Mouse (Mus musculus) spleen, adult 18-20 months (tissue): ENCODE results near the gene Ablim1.

ENCODE experiments used
- DNase-seq, 2 experiments: peaks; one replicate each; pipeline ENCODE4 v3.0.0; 2022; ENCODE audit warnings: mixed read lengths in 2 of 2

Ablim1 gene

DNA sequence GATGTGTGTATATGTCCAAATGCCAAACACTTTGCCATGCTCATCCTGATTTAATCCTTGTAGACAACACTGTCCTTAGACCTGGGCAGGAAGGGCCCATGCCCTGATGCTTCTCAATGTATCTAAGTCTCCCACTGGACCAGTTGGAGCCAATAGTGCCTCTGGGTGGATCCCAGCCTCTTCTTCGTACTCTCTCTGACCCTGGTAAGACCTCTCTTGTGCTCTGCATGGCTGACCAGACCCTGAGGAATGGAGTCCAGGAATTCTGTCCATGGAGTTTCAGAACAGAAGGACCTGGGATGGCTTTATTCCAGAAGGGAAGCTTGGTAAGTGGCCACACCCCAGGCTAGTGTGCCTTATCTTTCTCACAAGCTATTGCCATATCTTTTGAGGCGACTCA is 102.3 kb downstream of the Ablim1 start:
- DNase-seq, result no peak

DNA sequence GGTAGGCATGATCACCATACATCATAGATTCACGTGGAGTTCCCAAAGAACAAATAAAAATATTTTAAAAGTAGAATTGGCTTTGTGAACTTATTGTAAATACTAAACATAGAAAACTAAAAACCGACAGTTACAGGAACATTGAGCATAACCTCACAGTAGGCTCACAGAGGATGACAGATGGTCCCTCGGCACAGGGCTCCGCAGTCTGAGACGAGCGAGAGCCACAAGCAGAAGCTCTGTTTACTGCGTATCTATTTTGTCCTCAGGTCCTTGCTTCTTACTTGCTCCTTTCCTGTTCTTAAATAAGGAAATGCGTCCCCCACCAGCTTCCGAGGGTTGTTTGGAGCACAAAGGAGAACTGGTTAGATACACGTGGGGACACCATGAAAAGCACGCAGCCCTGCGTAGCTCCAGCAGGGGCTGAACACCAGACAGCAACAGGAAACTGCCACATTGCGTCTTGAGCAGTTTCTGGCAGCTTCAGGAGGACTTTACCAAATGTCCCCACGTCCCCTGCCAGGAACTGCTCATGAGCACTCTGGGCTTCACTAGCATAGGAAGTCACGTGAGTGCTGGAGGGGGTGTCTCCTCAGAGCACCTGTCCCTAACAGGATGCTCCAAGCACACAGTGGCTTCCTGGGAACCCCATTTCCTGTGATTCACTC is 103.1 kb downstream of the Ablim1 start:
- DNase-seq, result peak; percentile 8 to 9

DNA sequence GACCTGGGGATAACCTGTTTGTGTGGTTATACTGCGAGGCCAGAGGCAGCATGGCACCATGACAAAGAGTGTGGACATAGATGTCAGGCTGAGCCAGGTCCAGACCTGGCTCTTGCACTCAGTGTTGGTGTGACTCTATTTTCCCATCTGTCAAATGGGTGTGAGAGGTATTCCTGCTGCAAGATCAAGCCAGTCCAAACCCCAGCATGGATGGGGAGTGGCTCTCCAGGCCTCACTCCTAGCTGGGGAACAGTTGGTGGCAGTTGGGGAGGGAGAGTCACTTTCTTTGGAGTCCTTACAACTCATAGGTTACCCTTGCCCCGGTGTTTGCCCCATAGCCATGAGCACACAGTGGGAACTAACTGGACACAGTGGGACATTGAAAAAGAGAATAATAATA is 103.8 kb downstream of the Ablim1 start:
- no peak for DNase-seq

DNA sequence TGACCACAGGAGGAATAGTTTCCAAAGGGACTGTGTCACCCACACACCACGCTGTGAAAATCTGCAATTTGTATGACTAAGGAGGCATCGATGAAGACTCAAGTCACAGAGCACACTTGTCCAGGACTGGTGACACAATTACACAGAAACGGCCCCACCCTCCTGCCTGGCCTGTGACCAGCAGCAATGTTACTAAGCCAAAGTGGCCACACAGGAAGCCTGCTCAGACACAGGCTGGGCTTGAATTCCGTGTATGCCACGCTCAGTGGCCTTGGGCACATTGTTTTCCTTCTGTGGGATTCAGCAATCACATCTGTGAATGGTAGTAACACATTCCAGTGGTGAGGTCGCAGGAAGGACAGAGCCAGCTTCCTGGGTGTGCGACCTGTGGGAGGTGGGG is 110.6 kb downstream of the Ablim1 start:
- DNase-seq, result no peak

DNA sequence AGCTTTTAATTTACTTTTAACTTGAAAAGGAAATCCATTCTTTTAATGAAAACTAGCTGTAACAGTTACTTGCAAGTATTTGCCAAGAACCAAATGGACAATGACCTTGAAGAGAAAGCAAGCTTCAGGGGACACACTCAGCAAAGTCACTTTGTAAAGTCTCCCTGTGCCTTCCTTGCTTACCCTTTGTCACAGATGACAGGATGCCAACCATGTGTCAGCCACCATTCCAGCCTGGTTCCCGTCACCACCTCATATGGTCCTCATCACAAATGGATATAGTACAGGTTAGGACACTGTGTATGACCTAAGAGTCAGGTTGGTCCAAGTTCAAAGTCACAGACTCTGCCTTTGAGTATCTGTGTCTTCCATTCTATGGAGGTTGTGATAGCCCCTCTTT is 112.2 kb downstream of the Ablim1 start:
- DNase-seq, result no peak

DNA sequence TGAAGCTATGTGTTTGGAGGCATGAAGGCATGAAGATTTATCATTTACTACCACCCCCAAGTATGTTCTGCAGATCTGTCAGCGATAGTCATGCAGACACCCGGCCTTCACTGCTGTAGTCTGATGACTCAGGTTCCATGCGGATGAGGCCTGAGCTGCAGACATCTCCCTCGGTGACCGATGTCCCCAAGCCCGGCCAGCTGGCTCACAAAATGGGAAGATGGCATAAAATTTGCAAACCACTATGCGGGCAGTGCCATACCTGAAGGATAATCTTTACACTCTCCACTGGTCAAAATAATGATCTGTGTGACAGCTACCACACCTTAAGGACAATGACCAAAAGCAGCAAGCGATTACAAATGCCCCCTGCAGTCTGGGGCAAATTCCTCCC is 113.6 kb downstream of the Ablim1 start:
- DNase-seq, result no peak

DNA sequence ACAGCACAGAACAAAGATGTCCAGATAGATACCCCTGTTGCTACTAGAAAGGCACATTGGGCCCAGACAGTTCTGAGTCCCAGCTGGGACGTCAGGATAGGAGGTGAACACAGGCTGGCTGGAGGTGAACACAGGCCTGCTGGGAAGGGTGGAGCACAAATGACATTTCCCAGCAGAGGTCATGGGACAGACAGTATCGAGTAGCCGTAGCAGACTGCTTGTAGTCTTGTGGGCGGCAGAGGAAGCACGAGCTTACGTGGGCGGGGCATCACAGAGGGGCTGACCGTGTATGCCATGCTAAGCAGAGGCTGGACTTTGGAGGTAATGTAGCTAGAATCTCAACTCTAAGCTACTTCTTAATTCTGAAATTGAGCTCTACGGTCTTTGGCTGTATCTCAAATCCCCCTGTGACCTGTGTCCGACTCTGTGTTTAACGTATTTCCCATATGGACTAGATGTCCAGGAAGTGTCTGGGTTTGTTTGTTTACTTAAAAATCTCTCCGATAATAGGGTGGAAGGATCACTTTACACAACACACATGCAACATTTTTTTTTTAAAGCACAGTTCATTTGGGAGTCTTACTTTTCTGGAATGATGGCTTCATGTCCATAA is 114.1 kb downstream of the Ablim1 start:
- DNase-seq, result no peak

DNA sequence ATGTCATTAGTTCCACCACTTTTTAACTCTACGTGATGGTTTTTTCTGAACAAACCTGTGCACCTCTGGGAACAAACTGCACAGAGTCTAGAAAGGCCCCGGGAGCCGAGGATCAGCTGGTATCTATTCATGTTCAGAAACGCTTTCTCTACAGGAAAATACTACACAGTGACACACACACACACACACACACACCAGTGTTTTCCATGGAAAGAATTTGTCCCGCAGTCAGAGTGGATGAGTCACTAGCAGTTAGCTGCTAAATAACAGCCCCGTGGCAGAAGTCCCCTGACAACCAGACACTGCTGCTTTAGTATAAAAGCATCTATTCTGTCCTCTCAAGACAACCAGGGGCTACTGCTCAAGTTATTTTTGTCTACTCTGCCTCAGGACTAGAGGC is 115.4 kb downstream of the Ablim1 start:
- DNase-seq, result no peak

DNA sequence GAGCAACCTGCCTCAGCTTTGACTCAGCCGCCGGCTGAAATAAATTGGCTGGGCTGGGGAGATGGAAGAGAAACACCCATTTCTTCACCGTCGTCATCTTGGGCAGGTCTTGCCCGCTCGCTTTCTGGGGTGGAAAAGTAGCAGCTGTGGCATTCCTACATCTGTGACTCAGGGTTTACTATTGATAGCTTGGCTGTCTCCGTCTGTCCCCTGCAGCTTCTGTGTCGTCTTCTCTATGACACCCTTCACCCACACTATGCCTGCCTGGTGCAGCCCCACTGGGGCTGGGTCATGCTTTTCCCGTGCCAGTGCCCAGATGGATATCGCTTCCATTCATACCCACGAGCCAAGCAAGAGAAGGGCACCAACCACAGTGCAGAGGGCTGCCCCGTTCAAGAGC is 116.2 kb downstream of the Ablim1 start:
- DNase-seq, result no peak

DNA sequence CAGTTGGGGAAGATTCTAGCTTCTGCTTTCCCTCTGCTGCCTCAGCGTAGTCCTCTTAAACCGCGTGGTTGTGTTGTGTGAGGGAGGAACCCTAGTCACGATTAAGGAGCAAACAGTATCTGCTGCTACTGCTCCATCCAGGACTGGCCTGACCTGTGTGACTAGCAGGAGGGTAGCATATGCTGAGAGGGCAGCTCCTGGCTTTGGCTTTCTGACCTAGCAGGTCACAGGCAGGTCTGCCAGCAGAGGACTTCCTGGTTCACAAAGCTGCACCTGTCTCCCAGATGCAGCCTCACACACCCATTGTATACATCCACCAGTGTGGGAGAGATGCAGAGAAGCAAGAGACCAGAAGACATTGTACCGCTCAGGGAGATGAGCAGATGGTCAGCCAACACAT is 116.7 kb downstream of the Ablim1 start:
- DNase-seq, result no peak

DNA sequence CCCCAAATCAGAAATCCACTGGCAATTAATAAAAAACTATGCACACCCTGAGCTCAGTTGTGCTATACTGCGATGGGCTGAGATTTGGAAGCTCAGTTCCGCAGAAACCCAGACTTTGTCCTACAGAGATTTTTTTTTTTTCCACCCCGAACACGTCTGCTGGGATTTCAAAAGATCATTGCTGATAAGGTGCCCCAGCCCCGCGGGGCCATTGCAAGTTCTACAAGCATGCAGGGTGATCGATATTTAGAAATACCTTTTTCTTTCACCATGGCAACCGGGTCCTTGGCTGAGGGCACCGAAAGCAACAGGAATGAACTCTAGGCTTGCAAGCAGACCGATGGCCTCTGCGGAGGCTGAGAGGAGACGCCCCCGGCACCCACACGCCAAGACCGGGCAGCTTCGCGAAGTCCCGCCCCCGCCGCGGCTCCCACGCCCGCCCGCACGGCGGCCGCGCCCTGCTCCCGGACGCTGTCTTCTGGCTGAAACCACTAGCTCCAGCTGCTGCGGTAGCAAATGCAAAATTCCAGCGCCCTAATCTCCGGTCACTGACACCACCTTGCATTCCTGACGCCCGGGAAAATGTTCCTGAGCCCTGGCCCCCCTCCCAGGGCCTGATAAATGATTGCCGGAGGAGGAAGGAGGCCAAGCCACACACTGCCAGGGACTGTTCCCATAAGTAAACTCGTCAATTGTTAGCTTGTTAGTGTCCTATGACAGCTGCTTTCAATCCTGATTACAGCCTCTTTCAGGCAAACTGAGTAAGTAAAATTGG is 117.5 kb downstream of the Ablim1 start:
- peak; percentile 25 to 50 for DNase-seq

DNA sequence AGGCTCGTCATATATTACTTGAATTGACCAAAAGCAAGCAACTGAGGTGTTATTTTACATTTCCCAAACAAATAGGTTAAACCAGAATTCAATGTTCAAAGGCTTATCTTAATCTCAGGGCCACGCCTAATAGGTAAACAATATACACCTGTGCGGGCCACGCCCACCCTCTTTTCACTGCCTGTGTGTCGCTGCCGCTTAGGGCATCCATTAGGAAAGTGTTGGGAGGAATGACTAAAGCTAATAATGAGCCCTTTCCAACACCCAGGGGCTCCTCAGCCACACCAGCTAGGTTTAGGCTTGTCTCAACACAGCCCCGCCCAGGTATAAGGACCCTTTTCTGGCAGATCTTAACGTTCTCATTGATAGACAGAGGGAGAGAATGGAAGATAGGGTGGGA is 118.1 kb downstream of the Ablim1 start:
- no peak for DNase-seq

DNA sequence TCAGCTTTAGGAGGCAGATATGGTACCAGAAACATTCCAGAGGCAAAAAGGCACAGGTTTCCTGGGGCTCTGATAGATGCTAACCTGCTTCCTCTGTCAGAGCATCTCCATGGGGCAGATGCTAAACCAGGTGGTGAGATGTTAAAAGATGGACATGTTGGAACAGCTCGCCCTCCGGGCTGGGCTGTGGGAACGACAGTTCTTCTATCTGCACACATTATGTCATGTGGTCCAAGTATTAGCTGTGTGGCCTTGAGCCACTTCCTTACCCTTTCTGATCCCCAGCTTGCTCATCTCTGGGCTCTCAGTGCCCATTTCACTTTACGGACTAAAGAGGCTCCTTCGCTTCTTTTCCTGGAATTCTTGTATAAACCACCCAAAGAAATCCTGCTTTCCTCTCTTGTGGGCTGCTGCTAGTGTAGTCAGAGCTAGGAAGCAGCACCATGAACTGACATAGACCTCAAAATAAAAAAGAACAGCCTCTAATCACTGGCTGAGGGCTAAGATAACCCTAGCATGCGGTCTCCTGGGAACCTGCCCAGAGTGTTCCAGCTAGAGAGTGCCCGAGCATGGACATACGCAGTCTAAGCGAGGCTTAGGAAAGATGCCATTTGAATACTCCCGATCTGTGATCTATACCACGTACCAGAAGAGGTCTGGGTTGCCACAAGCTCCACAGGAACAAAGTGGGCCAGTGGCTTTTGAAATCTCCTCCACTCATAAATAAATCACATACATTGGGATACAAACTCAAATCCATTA is 119.4 kb downstream of the Ablim1 start:
- DNase-seq, result no peak

DNA sequence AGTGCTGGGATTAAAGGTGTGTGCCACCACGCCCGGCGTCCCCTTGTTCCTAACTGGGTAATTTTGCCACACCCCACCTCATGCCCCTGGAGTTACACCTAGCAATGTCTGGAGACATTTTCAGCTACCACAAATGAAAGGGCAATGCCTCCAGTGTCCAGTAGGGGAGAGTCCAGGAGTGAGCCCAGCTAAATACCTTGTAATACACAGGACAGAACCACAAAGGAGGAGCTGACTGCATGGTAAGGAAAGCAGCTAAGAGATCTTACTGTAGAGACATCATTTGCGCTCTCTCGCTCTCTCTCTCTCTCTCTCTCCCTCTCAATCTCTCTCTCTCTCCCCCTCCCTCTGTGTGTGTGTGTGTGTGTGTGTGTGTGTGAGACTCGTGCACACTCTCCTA is 120.8 kb downstream of the Ablim1 start:
- DNase-seq, result peak in 1 of 2 experiments; percentile 17

DNA sequence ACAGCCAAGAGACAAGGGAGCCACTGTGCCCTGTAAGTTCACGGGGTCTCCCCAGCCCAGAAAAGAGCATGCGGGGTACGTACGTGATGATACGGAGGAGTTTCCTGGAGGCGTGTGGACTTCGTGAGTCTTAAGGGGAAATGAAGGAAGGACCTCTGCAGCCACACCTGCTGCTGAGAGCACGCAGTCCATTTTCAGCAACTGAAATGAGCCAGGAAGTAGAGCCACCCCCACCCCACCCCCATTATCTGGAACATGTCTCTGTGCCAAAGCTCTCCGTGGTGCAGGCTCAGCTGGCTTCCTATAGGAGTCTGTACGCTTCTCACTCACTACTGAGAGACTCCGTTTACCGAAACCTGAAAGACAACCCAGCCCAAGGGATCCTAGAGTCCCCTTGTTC is 121.3 kb downstream of the Ablim1 start:
- no peak for DNase-seq

DNA sequence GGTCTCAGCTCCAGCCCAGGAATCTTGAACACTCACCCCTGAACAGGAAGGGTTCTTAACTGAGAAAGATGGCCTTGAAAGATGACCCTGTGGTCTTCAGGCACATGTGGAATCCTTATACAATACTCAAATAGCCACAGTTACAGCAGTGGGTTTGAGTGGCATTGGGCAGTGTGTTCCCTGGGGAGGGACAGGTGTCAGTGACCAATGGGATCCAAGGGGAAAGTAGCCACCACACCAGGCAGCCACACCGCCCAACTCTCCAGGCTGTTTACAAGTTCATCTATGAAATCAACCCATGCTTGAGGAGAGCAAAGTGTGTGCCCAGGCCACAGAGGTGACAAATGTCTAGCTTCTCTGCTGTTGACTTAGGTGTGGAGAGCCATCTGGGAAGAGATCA is 123.6 kb downstream of the Ablim1 start:
- no peak for DNase-seq

DNA sequence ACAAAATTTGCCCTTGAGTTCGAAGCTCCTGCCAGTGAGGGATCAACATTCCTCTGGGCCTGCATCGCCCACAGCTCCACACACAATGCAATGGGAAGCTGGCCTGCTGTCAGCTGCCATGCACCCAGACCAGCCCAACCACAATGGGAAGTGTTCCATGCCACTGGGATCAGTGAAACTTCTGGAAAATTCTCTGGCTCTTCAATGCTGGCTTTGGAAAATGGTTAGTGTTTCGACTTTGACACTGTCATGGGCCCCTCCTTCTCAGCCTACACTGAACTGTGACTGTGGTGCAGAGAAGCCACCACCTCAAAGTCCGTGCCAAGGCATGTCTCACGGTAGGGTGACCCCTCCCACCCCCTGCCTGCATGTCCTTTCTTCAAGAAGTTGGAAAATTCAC is 125.3 kb downstream of the Ablim1 start:
- DNase-seq, result no peak

DNA sequence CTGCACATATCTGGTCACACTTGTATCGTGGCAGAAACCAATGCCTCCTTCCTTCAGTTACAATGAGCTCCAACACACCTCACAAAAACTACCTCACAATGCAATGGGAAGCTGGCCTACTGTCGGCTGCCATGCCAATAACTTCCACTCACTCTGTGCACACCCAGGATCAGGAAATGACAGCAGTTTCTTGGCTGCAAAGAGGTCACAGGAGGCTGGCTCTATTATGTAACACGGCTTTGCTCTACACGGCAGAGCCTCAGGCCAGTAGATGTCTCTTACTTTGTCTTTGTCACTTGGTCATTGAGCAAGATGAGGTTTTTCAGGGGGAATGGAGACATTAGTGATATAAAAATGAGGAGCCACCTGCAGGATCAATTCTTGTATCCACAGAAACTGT is 126.2 kb downstream of the Ablim1 start:
- DNase-seq, result no peak

DNA sequence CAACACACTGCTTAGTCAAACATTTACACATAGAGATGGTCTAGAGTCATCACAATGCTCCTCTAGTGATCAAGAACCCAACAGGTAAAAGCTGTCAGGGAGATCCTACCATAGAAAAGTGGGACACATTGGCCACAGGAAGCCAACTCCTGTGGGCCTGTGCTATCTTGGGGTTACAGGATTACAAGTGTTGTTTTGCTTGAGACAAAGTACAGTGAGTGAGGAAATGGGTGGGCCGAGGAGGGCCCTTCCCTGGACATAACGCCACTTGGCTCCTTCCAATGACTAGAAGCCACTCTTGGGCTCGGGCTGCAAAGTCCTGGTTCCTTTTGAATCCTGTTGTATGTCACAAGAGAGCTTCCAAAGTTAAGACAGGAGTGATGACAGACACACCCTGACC is 129.7 kb downstream of the Ablim1 start:
- no peak for DNase-seq

DNA sequence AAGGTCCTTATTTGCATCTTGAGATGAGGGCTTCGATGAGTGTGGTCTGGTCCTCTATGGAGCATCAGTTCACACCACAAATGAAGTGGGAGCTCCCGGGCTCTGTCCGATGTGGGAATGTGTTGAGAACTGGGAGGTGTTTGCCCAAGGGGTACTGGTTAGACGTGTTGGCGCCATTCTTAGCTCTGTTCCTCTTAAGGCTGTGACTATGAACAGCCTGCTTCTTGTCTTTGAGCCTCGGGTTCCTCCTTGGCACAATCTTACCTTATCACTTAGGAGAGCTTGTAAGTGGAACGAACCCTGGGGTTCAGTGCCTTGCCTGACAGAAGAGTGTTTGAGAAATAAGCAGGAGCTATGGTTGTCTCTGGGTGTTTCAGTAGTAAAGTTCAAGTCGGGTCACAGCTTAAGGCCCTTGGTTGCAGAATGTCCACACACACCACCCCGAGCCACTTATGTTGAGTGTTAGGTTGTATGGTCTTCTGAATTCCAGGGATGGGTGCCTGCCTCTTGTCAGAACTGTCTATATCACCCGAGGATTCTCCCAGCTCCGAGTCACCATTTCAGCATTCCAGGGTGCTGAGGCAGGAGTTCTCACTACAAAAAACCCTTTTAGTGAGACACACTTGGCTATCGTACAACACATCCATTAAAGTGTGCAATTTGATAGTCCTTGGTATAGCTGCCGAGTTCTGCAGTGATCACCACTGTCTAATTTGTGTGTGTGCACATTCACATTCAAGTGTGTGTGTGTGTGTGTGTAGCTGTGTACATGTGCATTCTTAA is 131.6 kb downstream of the Ablim1 start:
- DNase-seq, result no peak

DNA sequence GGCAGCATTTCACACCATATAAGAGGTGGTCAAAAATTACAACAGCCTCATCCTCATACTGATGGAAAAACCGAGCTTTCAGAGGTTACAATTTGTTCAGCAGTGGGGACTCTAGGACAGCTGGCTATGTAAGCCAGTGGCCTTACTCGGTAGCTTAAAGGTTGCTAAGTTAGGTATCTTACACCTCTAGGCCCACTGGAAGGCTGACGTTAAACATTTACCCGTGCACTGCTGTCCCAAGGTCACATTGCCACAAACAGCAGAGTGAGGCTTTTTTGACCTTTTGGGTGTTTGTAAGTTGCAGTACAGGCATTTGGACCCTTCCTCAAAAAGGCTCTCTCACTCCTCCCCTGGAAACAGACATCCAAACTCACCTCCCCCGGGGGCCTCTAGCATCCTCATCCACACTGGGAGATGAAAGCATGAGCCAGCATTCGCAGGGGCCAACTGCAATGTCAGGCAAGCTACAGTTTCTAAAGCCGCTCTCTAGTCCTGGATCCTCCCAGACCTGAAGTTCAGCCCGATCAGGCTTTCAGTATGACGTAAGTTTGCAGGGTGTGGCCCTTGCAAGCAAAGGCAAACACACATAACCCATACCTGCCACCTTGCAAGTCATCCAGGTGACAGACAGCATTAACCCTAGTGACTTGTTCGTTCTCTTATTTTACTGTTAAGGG is 132.7 kb downstream of the Ablim1 start:
- no peak for DNase-seq

DNA sequence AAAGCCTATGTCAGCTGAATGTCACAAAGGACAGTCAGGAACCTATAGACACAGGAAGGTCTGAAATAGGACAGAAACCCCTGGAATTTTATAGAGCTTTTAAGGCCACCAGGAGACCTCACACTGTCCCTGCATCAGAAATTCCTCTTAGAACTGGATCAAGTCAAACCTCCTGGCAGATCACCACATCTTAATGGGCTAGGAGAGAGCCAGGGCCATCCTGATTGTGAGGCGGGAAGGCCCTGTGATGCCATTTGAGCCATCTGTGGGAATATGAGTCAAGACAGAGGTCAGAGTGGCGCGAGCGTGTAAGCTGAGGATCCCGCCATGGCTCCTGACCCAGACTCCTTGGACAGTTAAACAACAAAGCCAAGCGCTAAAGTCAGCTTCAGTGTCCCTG is 133.4 kb downstream of the Ablim1 start:
- DNase-seq, result no peak
